Mouse (Mus musculus) kidney, adult 8-10 months (tissue): ENCODE data around the gene Atp2b2.

Experiments used
- DNase-seq, 2 experiments: peaks; one replicate each; pipeline ENCODE4 v3.0.0; 2022

Atp2b2 gene

GRCm38 (mm10) chr6:114011976-114012375 is 30.4 kb downstream of the Atp2b2 start:
- DNase-seq: peak; percentile 28 to 52

GRCm38 (mm10) chr6:114003796-114004195 is 38.6 kb downstream of the Atp2b2 start:
- no peak for DNase-seq

- no peak for DNase-seq
Measured at GRCm38 (mm10) chr6:114000928-114001327, 41.5 kb downstream of the Atp2b2 start.

GRCm38 (mm10) chr6:114000304-114000703 is 42.1 kb downstream of the Atp2b2 start:
- DNase-seq: no peak

- DNase-seq: no peak
Measured at GRCm38 (mm10) chr6:113998413-113998812, 44.0 kb downstream of the Atp2b2 start.

GRCm38 (mm10) chr6:113994176-113994575 is 48.2 kb downstream of the Atp2b2 start:
- DNase-seq: no peak

- no peak for DNase-seq
Measured at GRCm38 (mm10) chr6:113992101-113992500, 50.3 kb downstream of the Atp2b2 start.

GRCm38 (mm10) chr6:113991482-113991881 is 50.9 kb downstream of the Atp2b2 start:
- peak; percentile 54 to 72 for DNase-seq

- no peak for DNase-seq
Measured at GRCm38 (mm10) chr6:113990044-113990443, 52.4 kb downstream of the Atp2b2 start.

GRCm38 (mm10) chr6:113988521-113988920 is 53.9 kb downstream of the Atp2b2 start:
- DNase-seq: no peak

GRCm38 (mm10) chr6:113986671-113987070 is 55.7 kb downstream of the Atp2b2 start:
- no peak for DNase-seq

GRCm38 (mm10) chr6:113978673-113979072 is 63.7 kb downstream of the Atp2b2 start:
- no peak for DNase-seq

GRCm38 (mm10) chr6:113978091-113978650 is 64.2 kb downstream of the Atp2b2 start:
- DNase-seq: no peak

GRCm38 (mm10) chr6:113970900-113971299 is 71.5 kb downstream of the Atp2b2 start:
- no peak for DNase-seq

- no peak for DNase-seq
Measured at GRCm38 (mm10) chr6:113970464-113970863, 71.9 kb downstream of the Atp2b2 start.

GRCm38 (mm10) chr6:113969751-113970150 is 72.7 kb downstream of the Atp2b2 start:
- no peak for DNase-seq

GRCm38 (mm10) chr6:113962811-113963210 is 79.6 kb downstream of the Atp2b2 start:
- no peak for DNase-seq

- DNase-seq: no peak
Measured at GRCm38 (mm10) chr6:113961658-113962057, 80.8 kb downstream of the Atp2b2 start.

- DNase-seq: no peak
Measured at GRCm38 (mm10) chr6:113959336-113959735, 83.1 kb downstream of the Atp2b2 start.

GRCm38 (mm10) chr6:113958714-113959113 is 83.7 kb downstream of the Atp2b2 start:
- no peak for DNase-seq

GRCm38 (mm10) chr6:113958003-113958402 is 84.4 kb downstream of the Atp2b2 start:
- no peak for DNase-seq

GRCm38 (mm10) chr6:113957232-113957940 is 85.0 kb downstream of the Atp2b2 start:
- DNase-seq: no peak

- no peak for DNase-seq
Measured at GRCm38 (mm10) chr6:113947515-113947914, 94.9 kb downstream of the Atp2b2 start.

GRCm38 (mm10) chr6:113942355-113942754 is 100.1 kb downstream of the Atp2b2 start:
- DNase-seq: no peak

GRCm38 (mm10) chr6:113941324-113941723 is 101.1 kb downstream of the Atp2b2 start:
- no peak for DNase-seq
